Mouse (Mus musculus): Measurements from ENCODE around the gene Sox15. TPM values are rescaled to one million over a fixed set of nuclear protein-coding genes. Genes with fewer than 3 reads are reported as not detected.
A peak's percentile ranks its signal among the peaks of the same experiment; 100 is the strongest.
"Not testable (repeated sequence)": the region's sequence is repeated elsewhere in the genome, so short reads cannot be mapped to it uniquely, and the experiment has no call there.

Sox15 gene
- polyA plus RNA-seq, 1 experiment, result 0.08 TPM

GRCm38 (mm10) chr11:69620394-69621081, 34.6 kb upstream of the Sox15 start:
- no peaks in the 10 kb centered on the region for H3K36me3 ChIP-seq (ENCODE audit: control insufficient read depth, insufficient read depth)
- no peaks in the 10 kb centered on the region for H3K79me2 ChIP-seq (ENCODE audit: control insufficient read depth, insufficient read depth)
- TF ChIP-seq FOSL1 (IDR thresholded peaks at IDR 0.05; ENCODE audit: insufficient read depth, low read length, poor library complexity, severe bottlenecking), result no peak
- H3K27me3 ChIP-seq (ENCODE audit: control insufficient read depth, insufficient read depth, insufficient read length), result peaks cover 3% of the 10 kb centered on the region
- H3ac ChIP-seq (ENCODE audit: control insufficient read depth, insufficient read length, low read depth), result no peak overlapping the region
- H3K4me3 ChIP-seq (ENCODE audit: insufficient read depth, poor library complexity, severe bottlenecking), result no peak overlapping the region
- H3K79me3 ChIP-seq (ENCODE audit: low read depth), result no peaks in the 10 kb centered on the region

GRCm38 (mm10) chr11:69621571-69622268, 33.4 kb upstream of the Sox15 start, which contains the start of gene Sat2:
Sat2 (plus strand) TSS chr11:69622024.
- Histone ChIP-seq H3K36me3 (ENCODE audit: control insufficient read depth, insufficient read depth) (no peaks in the 10 kb centered on the region), H3K79me3 (ENCODE audit: low read depth) (no peaks in the 10 kb centered on the region), H3K27me3 (ENCODE audit: control insufficient read depth, insufficient read depth, insufficient read length) (peaks cover 3% of the 10 kb centered on the region), H3K79me2 (ENCODE audit: control insufficient read depth, insufficient read depth) (no peaks in the 10 kb centered on the region), H3ac (ENCODE audit: control insufficient read depth, insufficient read length, low read depth) (peak within 1 kb of the TSS; percentile 46), H3K4me3 (ENCODE audit: insufficient read depth, poor library complexity, severe bottlenecking) (peak within 1 kb of the TSS; percentile 44)
- no peak for TF ChIP-seq CEBPB (IDR thresholded peaks at IDR 0.05; ENCODE audit: low read depth)
- no peak for TF ChIP-seq USF1 (IDR thresholded peaks at IDR 0.05; ENCODE audit: low read depth)
- TF ChIP-seq MYOD1 (IDR thresholded peaks at IDR 0.05; ENCODE audit: control insufficient read depth, insufficient read length, low read depth), result no peak
- TF ChIP-seq MAX (IDR thresholded peaks at IDR 0.05), result no peak
- TF ChIP-seq MYOG (IDR thresholded peaks at IDR 0.05; ENCODE audit: control insufficient read depth, extremely low read depth, insufficient read length), result no peak
- no peak for TF ChIP-seq FOSL1 (IDR thresholded peaks at IDR 0.05; ENCODE audit: insufficient read depth, low read length, poor library complexity, severe bottlenecking)
- TF ChIP-seq CTCF (IDR thresholded peaks at IDR 0.05; ENCODE audit: control insufficient read depth, insufficient read depth, insufficient read length), result no peak

DNA sequence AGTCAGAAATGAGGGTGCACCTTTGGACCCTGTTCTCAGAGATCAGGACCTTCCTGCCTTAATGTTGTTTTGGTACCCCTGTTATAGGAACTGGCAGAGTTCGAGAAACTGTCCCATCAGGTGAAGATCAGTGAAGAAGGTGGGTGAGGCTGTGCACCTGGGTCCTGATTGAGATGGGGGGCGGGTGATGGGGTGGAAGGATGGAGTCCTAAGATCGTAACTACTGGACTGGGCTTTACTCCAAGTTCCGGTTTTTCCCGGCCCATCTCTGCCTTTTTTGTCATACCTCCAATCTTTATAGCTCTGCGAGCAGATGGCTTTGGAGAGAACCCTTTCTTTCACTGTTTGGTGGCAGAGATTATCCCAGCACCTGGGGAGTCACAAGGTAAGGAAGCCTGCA, 32.7 kb upstream of the Sox15 start:
- Histone ChIP-seq H3K27me3 (ENCODE audit: control insufficient read depth, insufficient read depth, insufficient read length) (peaks cover 3% of the 10 kb centered on the region), H3ac (ENCODE audit: control insufficient read depth, insufficient read length, low read depth) (peak overlapping the region; percentile 46), H3K79me3 (ENCODE audit: low read depth) (no peaks in the 10 kb centered on the region), H3K79me2 (ENCODE audit: control insufficient read depth, insufficient read depth) (no peaks in the 10 kb centered on the region), H3K36me3 (ENCODE audit: control insufficient read depth, insufficient read depth) (no peaks in the 10 kb centered on the region), H3K4me3 (ENCODE audit: insufficient read depth, poor library complexity, severe bottlenecking) (peak overlapping the region; percentile 44)
- no peak for TF ChIP-seq CTCF (IDR thresholded peaks at IDR 0.05; ENCODE audit: control insufficient read depth, insufficient read depth, insufficient read length)
- TF ChIP-seq MYOD1 (IDR thresholded peaks at IDR 0.05; ENCODE audit: control insufficient read depth, insufficient read length, low read depth), result no peak
- no peak for TF ChIP-seq FOSL1 (IDR thresholded peaks at IDR 0.05; ENCODE audit: insufficient read depth, low read length, poor library complexity, severe bottlenecking)
- no peak for TF ChIP-seq USF1 (IDR thresholded peaks at IDR 0.05; ENCODE audit: low read depth)
- TF ChIP-seq CEBPB (IDR thresholded peaks at IDR 0.05; ENCODE audit: low read depth), result no peak
- TF ChIP-seq MAX (IDR thresholded peaks at IDR 0.05), result no peak
- TF ChIP-seq MYOG (IDR thresholded peaks at IDR 0.05; ENCODE audit: control insufficient read depth, extremely low read depth, insufficient read length), result no peak

GRCm38 (mm10) chr11:69623006-69623405, 32.1 kb upstream of the Sox15 start:
- no peaks in the 10 kb centered on the region for H3K79me3 ChIP-seq (ENCODE audit: low read depth)
- H3K4me3 ChIP-seq (ENCODE audit: insufficient read depth, poor library complexity, severe bottlenecking), result no peak overlapping the region
- no peaks in the 10 kb centered on the region for H3K36me3 ChIP-seq (ENCODE audit: control insufficient read depth, insufficient read depth)
- H3K27me3 ChIP-seq (ENCODE audit: control insufficient read depth, insufficient read depth, insufficient read length), result no peaks in the 10 kb centered on the region
- H3ac ChIP-seq (ENCODE audit: control insufficient read depth, insufficient read length, low read depth), result no peak overlapping the region
- TF ChIP-seq CEBPB (IDR thresholded peaks at IDR 0.05; ENCODE audit: low read depth) (no peak), FOSL1 (IDR thresholded peaks at IDR 0.05; ENCODE audit: insufficient read depth, low read length, poor library complexity, severe bottlenecking) (no peak), MAX (IDR thresholded peaks at IDR 0.05) (no peak), CTCF (IDR thresholded peaks at IDR 0.05; ENCODE audit: control insufficient read depth, insufficient read depth, insufficient read length) (no peak), USF1 (IDR thresholded peaks at IDR 0.05; ENCODE audit: low read depth) (no peak), MYOG (IDR thresholded peaks at IDR 0.05; ENCODE audit: control insufficient read depth, extremely low read depth, insufficient read length) (no peak), MYOD1 (IDR thresholded peaks at IDR 0.05; ENCODE audit: control insufficient read depth, insufficient read length, low read depth) (no peak)
- H3K79me2 ChIP-seq (ENCODE audit: control insufficient read depth, insufficient read depth), result no peaks in the 10 kb centered on the region

- H3K36me3 ChIP-seq (ENCODE audit: control insufficient read depth, insufficient read depth); H3ac ChIP-seq (ENCODE audit: control insufficient read depth, insufficient read length, low read depth); H3K27me3 ChIP-seq (ENCODE audit: control insufficient read depth, insufficient read depth, insufficient read length); H3K79me3 ChIP-seq (ENCODE audit: low read depth); H3K4me3 ChIP-seq (ENCODE audit: insufficient read depth, poor library complexity, severe bottlenecking); H3K79me2 ChIP-seq (ENCODE audit: control insufficient read depth, insufficient read depth): not testable (repeated sequence)
Observed at GRCm38 (mm10) chr11:69624339-69624738, 30.8 kb upstream of the Sox15 start.

GRCm38 (mm10) chr11:69628286-69628685, 26.8 kb upstream of the Sox15 start:
- Histone ChIP-seq H3K36me3 (ENCODE audit: control insufficient read depth, insufficient read depth) (no peaks in the 10 kb centered on the region), H3ac (ENCODE audit: control insufficient read depth, insufficient read length, low read depth) (no peak overlapping the region), H3K4me3 (ENCODE audit: insufficient read depth, poor library complexity, severe bottlenecking) (no peak overlapping the region), H3K79me2 (ENCODE audit: control insufficient read depth, insufficient read depth) (peaks cover 4% of the 10 kb centered on the region), H3K27me3 (ENCODE audit: control insufficient read depth, insufficient read depth, insufficient read length) (no peaks in the 10 kb centered on the region), H3K79me3 (ENCODE audit: low read depth) (peaks cover under 1% of the 10 kb centered on the region)
- TF ChIP-seq FOSL1 (IDR thresholded peaks at IDR 0.05; ENCODE audit: insufficient read depth, low read length, poor library complexity, severe bottlenecking), result no peak
- peak; percentile 88 for TF ChIP-seq CTCF (IDR thresholded peaks at IDR 0.05; ENCODE audit: control insufficient read depth, insufficient read depth, insufficient read length)

All from C2C12 (cell line).